Mouse (Mus musculus) midbrain, embryonic 14.5 days (tissue): ENCODE data around the gene B4galt3. TPM values are rescaled to one million over a fixed set of nuclear protein-coding genes. Genes with fewer than 3 reads are reported as not detected.

Experiments
- ATAC-seq: fragments of 200-750 bp; cut with Nextera tagmentation; 2 replicates; pipeline ENCODE4 v1.8.0; 2017; ENCODE audit warnings: moderate number of reproducible peaks, moderate library complexity; ENCODE audit not compliant: low FRiP score, low TSS enrichment
- DNase-seq: peaks from one replicate; pipeline ENCODE4 v3.0.0-alpha.2; 2015
- H3K27ac ChIP-seq: fragments of 300-500 bp; sonication (generic); replicated peaks from 2 replicates; pipeline ENCODE4 v1.5.1; 2014; ENCODE audit warnings: mild to moderate bottlenecking, low read depth, low read length, moderate library complexity
- H3K27me3 ChIP-seq: fragments of 300-500 bp; sonication (generic); 2 replicates; pipeline ENCODE4 v1.6.1; 2014; ENCODE audit warnings: low read length, control low read depth, mixed read lengths; ENCODE audit not compliant: control insufficient read depth, insufficient read depth
- H3K36me3 ChIP-seq: fragments of 300-500 bp; sonication (generic); 2 replicates; pipeline ENCODE4 v1.6.1; 2014; ENCODE audit warnings: low read length, control low read depth; ENCODE audit not compliant: control insufficient read depth, insufficient read depth
- H3K4me1 ChIP-seq: fragments of 300-500 bp; sonication (generic); 2 replicates; pipeline ENCODE4 v1.6.1; 2014; ENCODE audit warnings: mild to moderate bottlenecking, antibody characterized with exemption, low read length, control low read depth; ENCODE audit not compliant: control insufficient read depth, insufficient read depth
- H3K4me2 ChIP-seq: fragments of 300-500 bp; sonication (generic); 2 replicates; pipeline ENCODE4 v1.6.1; 2014; ENCODE audit warnings: mild to moderate bottlenecking, low read length, moderate library complexity
- H3K4me3 ChIP-seq: fragments of 300-500 bp; sonication (generic); replicated peaks from 2 replicates; pipeline ENCODE4 v1.5.1; 2014; ENCODE audit warnings: low read depth, low read length
- H3K9ac ChIP-seq: fragments of 300-500 bp; sonication (generic); replicated peaks from 2 replicates; pipeline ENCODE4 v1.6.1; 2014; ENCODE audit warnings: mild to moderate bottlenecking, low read length, moderate library complexity
- H3K9me3 ChIP-seq: fragments of 300-500 bp; sonication (generic); 2 replicates; pipeline ENCODE4 v1.6.1; 2016; ENCODE audit warnings: low read length, control low read depth, mixed read lengths; ENCODE audit not compliant: control insufficient read depth
- WGBS: fragments of 180-500 bp; shearing (Covaris S2); extraction: QIAGEN DNeasy Blood & Tissue Kit; methylation state at CpG from one replicate; pipeline ENCODE4 v1.1.7; 2014; 5-methylcytosine and 5-hydroxymethylcytosine counted together
- polyA plus RNA-seq: library from polyadenylated mRNA; unstranded; fragments of >200 nt; fragmentation: Nextera tagmentation; extraction: Ambion mirVana; gene quantifications from 2 replicates; pipeline ENCODE4 v1.2.1, GENCODE M21; 2014

Gene B4galt3
- polyA plus RNA-seq, 1 experiment from 2014 or later, result 101 TPM

DNA sequence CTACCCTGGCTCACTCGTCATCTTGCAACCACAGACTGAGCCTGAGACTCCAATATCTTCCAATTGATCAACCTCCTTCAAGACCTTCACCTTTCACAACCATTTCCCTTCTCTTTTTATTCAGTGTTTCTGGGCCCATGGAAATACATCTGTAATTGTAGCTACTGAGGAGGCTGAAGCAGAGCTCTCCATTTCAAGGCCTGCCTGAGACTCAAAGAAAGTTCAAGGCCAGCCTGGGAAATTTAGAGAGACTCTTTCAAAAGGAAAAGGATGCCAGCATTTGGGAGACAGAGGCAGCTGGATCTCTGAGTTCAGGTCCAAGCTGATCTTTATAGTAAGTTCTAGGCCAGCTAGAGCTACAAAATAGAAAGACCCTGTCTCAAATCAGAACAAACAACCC lies 42.2 kb upstream of the B4galt3 start:
- no peaks in the 10 kb centered on the region for H3K4me1 ChIP-seq
- no peaks in the 10 kb centered on the region for H3K36me3 ChIP-seq
- ATAC-seq, result no peak
- no peak overlapping the region for H3K9ac ChIP-seq
- H3K4me2 ChIP-seq, result no peak overlapping the region
- no peak overlapping the region for H3K4me3 ChIP-seq
- DNase-seq, result no peak
- no peak overlapping the region for H3K27ac ChIP-seq
- H3K27me3 ChIP-seq, result no peaks in the 10 kb centered on the region
- no peaks in the 10 kb centered on the region for H3K9me3 ChIP-seq
- WGBS, result 79% methylated on average over 1 of the region's 1 CpGs

DNA sequence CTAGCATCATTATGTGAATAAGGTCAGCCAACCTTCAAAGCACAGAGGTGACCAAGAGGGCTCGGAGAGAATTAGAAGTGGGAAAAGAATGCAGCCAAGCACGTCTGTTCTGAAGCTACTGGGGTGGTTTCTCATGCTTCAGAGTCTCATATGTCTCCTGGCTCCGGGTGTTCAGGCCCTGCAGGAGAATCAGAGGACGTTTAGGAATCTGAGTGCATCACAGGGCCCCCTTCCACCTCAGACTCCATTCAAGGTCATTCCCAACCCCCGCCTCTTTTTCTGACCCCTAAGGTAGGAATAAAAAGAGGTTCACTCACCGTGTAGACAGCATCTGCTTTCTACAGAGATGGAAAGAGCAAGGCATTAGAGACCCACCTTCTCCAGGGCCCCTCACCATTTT lies 40.4 kb upstream of the B4galt3 start:
- H3K36me3 ChIP-seq, result peaks cover 12% of the 10 kb centered on the region
- no peaks in the 10 kb centered on the region for H3K27me3 ChIP-seq
- no peak overlapping the region for H3K4me3 ChIP-seq
- ATAC-seq (no peak), DNase-seq (no peak)
- no peaks in the 10 kb centered on the region for H3K9me3 ChIP-seq
- H3K4me2 ChIP-seq, result no peak overlapping the region
- H3K9ac ChIP-seq, result no peak overlapping the region
- WGBS, result 30% methylated on average over 6 of the region's 6 CpGs
- H3K4me1 ChIP-seq, result no peaks in the 10 kb centered on the region
- H3K27ac ChIP-seq, result no peak overlapping the region

DNA sequence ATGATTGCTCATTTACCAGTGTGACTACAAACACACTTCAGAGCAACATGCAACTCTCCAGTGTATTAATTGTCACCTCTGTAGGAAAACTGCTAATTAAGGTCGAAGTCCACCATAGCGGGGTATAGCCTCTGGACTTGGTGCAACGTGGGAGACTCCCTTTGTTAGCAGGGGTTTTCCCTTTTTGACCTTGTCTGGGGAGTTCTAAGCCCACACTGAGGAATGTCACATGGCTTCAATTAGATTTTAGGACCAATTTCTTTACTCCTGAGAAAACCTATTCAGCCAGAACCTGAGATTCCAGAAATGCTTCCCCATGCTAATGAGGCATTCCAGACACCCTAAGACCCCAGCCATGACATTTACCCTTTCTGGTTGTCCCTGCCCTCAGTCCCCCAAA lies 39.9 kb upstream of the B4galt3 start:
- 65% methylated on average over 3 of the region's 3 CpGs for WGBS
- DNase-seq (no peak), ATAC-seq (no peak)
- Histone ChIP-seq H3K4me1 (no peaks in the 10 kb centered on the region), H3K36me3 (peaks cover 17% of the 10 kb centered on the region), H3K4me3 (no peak overlapping the region), H3K4me2 (no peak overlapping the region), H3K9me3 (no peaks in the 10 kb centered on the region), H3K27me3 (no peaks in the 10 kb centered on the region), H3K27ac (no peak overlapping the region), H3K9ac (no peak overlapping the region)

DNA sequence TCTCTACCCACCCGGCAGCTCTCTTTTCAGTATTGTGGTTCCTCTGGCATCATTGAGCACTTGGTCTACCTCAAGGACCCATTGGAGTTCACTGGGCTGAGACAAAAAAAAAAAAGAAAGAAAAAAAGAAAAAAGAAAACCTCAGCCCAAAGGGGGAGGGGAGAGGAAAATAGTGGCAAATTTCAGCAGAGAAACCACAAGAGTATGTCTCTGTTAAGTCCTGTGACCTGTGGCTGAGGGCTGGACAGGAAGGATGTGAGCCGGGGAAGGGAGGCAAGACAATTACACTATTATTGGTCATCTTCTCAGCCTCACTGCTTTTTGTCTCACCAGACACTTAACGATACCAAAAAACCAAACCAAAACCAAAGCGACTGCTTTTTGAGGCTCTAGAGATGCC lies 38.3 kb upstream of the B4galt3 start:
- no peak for DNase-seq
- no peak overlapping the region for H3K4me2 ChIP-seq
- no peak overlapping the region for H3K9ac ChIP-seq
- 76% methylated on average over 4 of the region's 4 CpGs for WGBS
- H3K9me3 ChIP-seq, result no peaks in the 10 kb centered on the region
- H3K36me3 ChIP-seq, result peaks cover 33% of the 10 kb centered on the region
- no peak for ATAC-seq
- H3K27me3 ChIP-seq, result no peaks in the 10 kb centered on the region
- no peak overlapping the region for H3K27ac ChIP-seq
- H3K4me3 ChIP-seq, result no peak overlapping the region
- no peaks in the 10 kb centered on the region for H3K4me1 ChIP-seq

DNA sequence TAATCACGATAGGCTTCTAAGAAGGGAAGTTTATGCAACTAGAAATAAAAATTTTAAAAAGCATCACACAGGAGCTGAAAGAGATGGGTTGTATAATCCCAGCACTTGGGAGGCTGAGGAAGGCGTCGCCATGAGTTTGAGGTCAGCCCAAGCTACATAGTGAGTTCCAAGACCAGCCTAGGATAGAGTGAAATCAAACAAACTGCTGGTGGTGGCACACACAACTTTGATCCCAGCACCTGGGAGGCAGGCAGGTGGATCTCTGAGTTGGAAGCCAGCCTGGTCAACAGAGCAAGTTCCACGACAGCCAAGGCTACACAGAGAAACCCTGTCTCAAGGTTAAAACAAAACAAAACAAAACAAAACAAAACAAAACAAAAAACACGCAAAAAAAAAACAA lies 37.8 kb upstream of the B4galt3 start:
- no peak for ATAC-seq
- 92% methylated on average over 5 of the region's 5 CpGs for WGBS
- H3K36me3 ChIP-seq, result peaks cover 38% of the 10 kb centered on the region
- no peak overlapping the region for H3K4me3 ChIP-seq
- no peak overlapping the region for H3K27ac ChIP-seq
- no peaks in the 10 kb centered on the region for H3K4me1 ChIP-seq
- H3K9ac ChIP-seq, result no peak overlapping the region
- DNase-seq, result no peak
- no peak overlapping the region for H3K4me2 ChIP-seq
- H3K27me3 ChIP-seq, result no peaks in the 10 kb centered on the region
- no peaks in the 10 kb centered on the region for H3K9me3 ChIP-seq

DNA sequence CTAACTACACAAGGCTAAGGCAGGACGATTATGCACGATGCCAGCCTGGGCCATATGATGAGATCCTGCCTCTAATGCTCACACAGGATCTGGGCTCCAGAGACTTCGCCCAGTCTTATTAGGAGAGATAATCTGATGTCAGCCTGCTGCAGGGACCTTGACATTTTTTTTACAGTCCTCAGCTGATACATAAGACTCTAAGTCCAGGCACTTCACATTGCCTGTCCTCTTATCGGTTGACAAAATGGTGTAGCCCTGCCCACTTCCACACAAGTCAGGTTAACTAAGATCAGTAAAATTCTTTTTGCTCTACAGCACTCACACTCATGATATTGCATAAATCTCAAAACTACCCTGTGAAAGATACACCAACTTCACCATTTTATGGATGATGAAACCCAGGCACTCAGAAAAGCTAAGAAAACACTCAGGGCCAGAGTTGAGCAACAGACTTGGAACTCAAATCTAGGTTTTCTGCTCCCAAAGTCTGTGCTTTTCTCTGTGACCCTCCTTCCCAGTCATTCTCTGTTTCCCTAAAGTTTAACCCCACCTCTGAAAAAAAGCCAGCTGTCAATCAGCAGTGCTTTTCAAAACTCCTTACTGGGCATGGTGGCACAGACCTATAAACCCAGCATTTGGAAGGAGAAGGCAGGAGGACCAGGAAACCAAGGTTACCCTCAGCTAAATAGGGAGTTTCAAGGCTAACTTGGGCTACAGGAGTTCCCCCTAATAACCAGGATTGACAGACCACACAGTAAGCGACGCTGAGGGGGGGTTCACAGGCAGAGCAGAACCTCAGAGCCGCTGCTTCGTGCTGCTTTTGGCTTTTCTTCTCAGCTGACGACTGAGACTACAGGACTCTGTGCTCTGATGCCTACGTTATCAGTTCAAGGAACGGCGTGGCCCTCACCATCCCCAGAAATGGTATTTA lies 37.1 kb upstream of the B4galt3 start:
- peaks cover 45% of the 10 kb centered on the region for H3K36me3 ChIP-seq
- no peaks in the 10 kb centered on the region for H3K4me1 ChIP-seq
- H3K27me3 ChIP-seq, result no peaks in the 10 kb centered on the region
- DNase-seq (no peak), ATAC-seq (no peak)
- no peak overlapping the region for H3K27ac ChIP-seq
- no peak overlapping the region for H3K9ac ChIP-seq
- no peaks in the 10 kb centered on the region for H3K9me3 ChIP-seq
- H3K4me3 ChIP-seq, result no peak overlapping the region
- WGBS, result 85% methylated on average over 12 of the region's 12 CpGs
- H3K4me2 ChIP-seq, result no peak overlapping the region

DNA sequence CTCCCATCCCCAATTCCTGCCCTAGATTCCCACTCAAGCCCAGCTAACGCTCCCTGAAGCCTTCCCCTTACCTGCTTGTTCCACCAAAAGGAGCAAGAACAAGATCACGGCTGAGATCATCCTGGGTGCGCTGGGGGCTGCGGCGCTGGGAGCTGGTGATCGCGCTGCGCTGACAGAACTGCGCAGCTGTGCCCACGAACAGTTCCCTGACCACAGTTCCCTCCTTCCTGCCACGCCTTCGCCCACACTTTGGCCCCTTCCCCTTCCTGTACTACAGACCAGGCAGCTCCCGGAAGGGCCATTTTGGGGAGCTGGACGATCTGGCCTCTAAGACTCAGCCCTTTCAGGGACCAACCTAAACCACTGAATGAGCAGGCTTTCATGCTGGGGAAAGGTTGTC lies 36.0 kb upstream of the B4galt3 start, which contains the start of gene Fcer1g:
Gene Fcer1g, minus strand, starts transcription at position 240 of the 400 bp plus-strand sequence.
- Histone ChIP-seq H3K9me3 (no peaks in the 10 kb centered on the region), H3K9ac (no peak within 1 kb of the TSS), H3K4me1 (no peaks in the 10 kb centered on the region), H3K36me3 (peaks cover 55% of the 10 kb centered on the region), H3K27me3 (no peaks in the 10 kb centered on the region), H3K4me3 (no peak within 1 kb of the TSS), H3K27ac (no peak within 1 kb of the TSS), H3K4me2 (no peak within 1 kb of the TSS)
- DNase-seq, result no peak
- WGBS, result 92% methylated on average over 14 of the region's 14 CpGs
- no peak for ATAC-seq

DNA sequence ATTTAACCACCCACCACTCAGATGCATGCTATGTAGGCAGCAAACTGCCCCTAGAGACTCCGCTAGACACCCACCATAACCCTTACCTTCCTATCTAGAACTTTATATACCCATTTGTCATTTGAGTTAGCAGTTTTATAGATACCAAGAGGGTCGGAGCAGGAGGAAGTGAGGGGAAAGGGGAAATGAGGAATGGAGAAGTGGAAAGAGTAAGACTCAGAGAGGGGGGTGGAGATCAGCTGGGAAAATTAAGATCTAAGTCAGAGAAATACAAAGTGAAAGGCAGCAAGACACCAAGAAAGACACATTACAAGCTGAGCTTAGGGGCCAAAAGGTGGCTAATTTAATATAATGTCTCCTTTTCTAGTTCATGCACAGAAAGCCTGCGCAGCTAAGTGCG lies 35.6 kb upstream of the B4galt3 start:
- no peaks in the 10 kb centered on the region for H3K27me3 ChIP-seq
- WGBS, result 95% methylated on average over 4 of the region's 4 CpGs
- no peak overlapping the region for H3K9ac ChIP-seq
- H3K27ac ChIP-seq, result no peak overlapping the region
- DNase-seq (no peak), ATAC-seq (no peak)
- no peak overlapping the region for H3K4me3 ChIP-seq
- no peak overlapping the region for H3K4me2 ChIP-seq
- H3K9me3 ChIP-seq, result no peaks in the 10 kb centered on the region
- H3K4me1 ChIP-seq, result no peaks in the 10 kb centered on the region
- peaks cover 59% of the 10 kb centered on the region for H3K36me3 ChIP-seq

DNA sequence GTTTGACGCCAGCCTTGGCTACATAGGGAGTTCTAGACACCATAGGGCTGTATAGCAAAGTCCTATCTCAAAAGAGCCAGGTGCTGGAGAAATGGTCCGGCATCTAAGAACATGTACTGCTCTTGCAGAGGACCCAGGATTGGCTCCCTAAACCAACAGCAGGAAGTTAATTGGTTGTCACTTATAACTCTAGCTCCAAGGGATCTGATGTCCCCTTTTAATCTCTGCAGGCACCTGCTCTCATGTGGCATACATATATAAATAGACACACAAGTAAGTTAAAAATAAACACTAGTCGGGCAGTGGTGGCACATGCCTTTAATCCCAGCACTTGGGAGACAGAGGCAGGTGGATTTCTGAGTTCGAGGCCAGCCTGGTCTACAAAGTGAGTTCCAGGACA lies 34.3 kb upstream of the B4galt3 start:
- Histone ChIP-seq H3K4me1 (no peaks in the 10 kb centered on the region), H3K36me3 (peaks cover 72% of the 10 kb centered on the region)
- WGBS, result 90% methylated on average over 4 of the region's 4 CpGs

More for the DNA sequence above, 34.3 kb upstream of the B4galt3 start:
- Histone ChIP-seq H3K4me3 (no peak overlapping the region), H3K27me3 (no peaks in the 10 kb centered on the region), H3K27ac (no peak overlapping the region), H3K4me2 (no peak overlapping the region), H3K9ac (no peak overlapping the region), H3K9me3 (no peaks in the 10 kb centered on the region)
- ATAC-seq (no peak), DNase-seq (no peak)
